Mouse (Mus musculus): Measurements from ENCODE around the gene Trpm7.

The Trpm7 gene

GRCm38 (mm10) chr2:126816644-126817347, 59.2 kb downstream of the Trpm7 start:
- DNase-seq (ENCODE audit: low read depth) = no peak

- no peak for DNase-seq (ENCODE audit: low read depth)
Measured at GRCm38 (mm10) chr2:126815822-126816221, 60.2 kb downstream of the Trpm7 start.

GRCm38 (mm10) chr2:126801980-126802379, 74.0 kb downstream of the Trpm7 start:
- DNase-seq (ENCODE audit: low read depth) = no peak

- DNase-seq (ENCODE audit: low read depth) = no peak
Measured at GRCm38 (mm10) chr2:126798455-126798854, 77.6 kb downstream of the Trpm7 start.

- DNase-seq (ENCODE audit: low read depth) = no peak
Measured at GRCm38 (mm10) chr2:126795708-126796107, 80.3 kb downstream of the Trpm7 start.

- DNase-seq (ENCODE audit: low read depth) = no peak
Measured at GRCm38 (mm10) chr2:126792611-126793010, 83.4 kb downstream of the Trpm7 start.

- no peak for DNase-seq (ENCODE audit: low read depth)
Measured at GRCm38 (mm10) chr2:126787721-126788342, 88.2 kb downstream of the Trpm7 start.

GRCm38 (mm10) chr2:126783370-126783769, 92.7 kb downstream of the Trpm7 start, which contains the start of gene Usp50:
TSS of gene Usp50 (minus strand) at chr2:126783470.
- no peak for DNase-seq (ENCODE audit: low read depth)

- no peak for DNase-seq (ENCODE audit: low read depth)
Measured at GRCm38 (mm10) chr2:126782433-126782832, 93.6 kb downstream of the Trpm7 start.

- DNase-seq (ENCODE audit: low read depth) = no peak
Measured at GRCm38 (mm10) chr2:126781478-126781877, 94.6 kb downstream of the Trpm7 start.

- DNase-seq (ENCODE audit: low read depth) = no peak
Measured at GRCm38 (mm10) chr2:126780286-126780685, 95.7 kb downstream of the Trpm7 start.

GRCm38 (mm10) chr2:126778806-126779205, 97.2 kb downstream of the Trpm7 start:
- no peak for DNase-seq (ENCODE audit: low read depth)

GRCm38 (mm10) chr2:126776416-126776815, 99.6 kb downstream of the Trpm7 start:
- no peak for DNase-seq (ENCODE audit: low read depth)

GRCm38 (mm10) chr2:126775951-126776350, 100.1 kb downstream of the Trpm7 start:
- DNase-seq (ENCODE audit: low read depth) = no peak

GRCm38 (mm10) chr2:126772217-126772616, 103.8 kb downstream of the Trpm7 start:
- DNase-seq (ENCODE audit: low read depth) = no peak

- DNase-seq (ENCODE audit: low read depth) = no peak
Measured at GRCm38 (mm10) chr2:126769431-126770181, 106.4 kb downstream of the Trpm7 start.

GRCm38 (mm10) chr2:126768194-126768593, 107.8 kb downstream of the Trpm7 start:
- DNase-seq (ENCODE audit: low read depth) = no peak

GRCm38 (mm10) chr2:126767599-126767998, 108.4 kb downstream of the Trpm7 start:
- no peak for DNase-seq (ENCODE audit: low read depth)

- no peak for DNase-seq (ENCODE audit: low read depth)
Measured at GRCm38 (mm10) chr2:126765867-126766582, 110.0 kb downstream of the Trpm7 start.

- no peak for DNase-seq (ENCODE audit: low read depth)
Measured at GRCm38 (mm10) chr2:126759351-126759750, 116.7 kb downstream of the Trpm7 start.

- DNase-seq (ENCODE audit: low read depth) = no peak
Measured at GRCm38 (mm10) chr2:126755664-126756063, 120.4 kb downstream of the Trpm7 start.

GRCm38 (mm10) chr2:126743389-126743788, 132.6 kb downstream of the Trpm7 start:
- DNase-seq (ENCODE audit: low read depth) = no peak
